Mouse (Mus musculus) heart, embryonic 13.5 days (tissue): ENCODE results near the gene Ywhab. TPM values are rescaled to one million over a fixed set of nuclear protein-coding genes. Genes with fewer than 3 reads are reported as not detected.

Experiments used
- ATAC-seq: fragments of 200-750 bp; cut with Nextera tagmentation; 2 replicates; pipeline ENCODE4 v1.8.0; 2017; ENCODE audit warnings: moderate TSS enrichment; ENCODE audit not compliant: insufficient number of reproducible peaks, low FRiP score, low TSS enrichment; ENCODE audit errors: extremely low read depth
- H3K27ac ChIP-seq: fragments of 300-500 bp; sonication (generic); replicated peaks from 2 replicates; pipeline ENCODE4 v1.5.1; 2015; ENCODE audit warnings: moderate library complexity, mild to moderate bottlenecking, inconsistent platforms
- H3K27me3 ChIP-seq: fragments of 300-500 bp; sonication (generic); replicated peaks from 2 replicates; pipeline ENCODE4 v1.6.1; 2015; ENCODE audit warnings: mild to moderate bottlenecking, inconsistent platforms
- H3K36me3 ChIP-seq: fragments of 300-500 bp; sonication (generic); 2 replicates; pipeline ENCODE4 v1.6.1; 2015; ENCODE audit warnings: mild to moderate bottlenecking, inconsistent platforms
- H3K4me1 ChIP-seq: fragments of 300-500 bp; sonication (generic); 2 replicates; pipeline ENCODE4 v1.6.1; 2015; ENCODE audit warnings: inconsistent platforms
- H3K4me2 ChIP-seq: fragments of 300-500 bp; sonication (generic); 2 replicates; pipeline ENCODE4 v1.6.1; 2015; ENCODE audit warnings: inconsistent platforms, mild to moderate bottlenecking, moderate library complexity
- H3K4me3 ChIP-seq: fragments of 300-500 bp; sonication (generic); 2 replicates; pipeline ENCODE4 v1.5.1; 2015; ENCODE audit warnings: moderate library complexity, mild to moderate bottlenecking, inconsistent platforms
- H3K9ac ChIP-seq: fragments of 300-500 bp; sonication (generic); 2 replicates; pipeline ENCODE4 v1.6.1; 2015; ENCODE audit warnings: inconsistent platforms, mild to moderate bottlenecking, moderate library complexity
- H3K9me3 ChIP-seq: fragments of 300-500 bp; sonication (generic); 2 replicates; pipeline ENCODE4 v1.6.1; 2016; ENCODE audit warnings: inconsistent platforms
- WGBS: fragments of 180-500 bp; shearing (Covaris S2); methylation state at CpG from one replicate; pipeline ENCODE4 v1.1.7; 2015; ENCODE audit warnings: mixed read lengths; 5-methylcytosine and 5-hydroxymethylcytosine counted together
- polyA plus RNA-seq: library from polyadenylated mRNA; unstranded; fragments of >200 nt; fragmentation: Nextera tagmentation; extraction: Ambion mirVana; gene quantifications from 2 replicates; pipeline ENCODE4 v1.2.1, GENCODE M21; 2015

Gene Ywhab
- polyA plus RNA-seq, 1 experiment from 2014 or later = 225 TPM

- no peak overlapping the region for H3K27ac ChIP-seq
- H3K4me1 ChIP-seq = peaks cover 51% of the 10 kb centered on the region
- no peak overlapping the region for H3K4me3 ChIP-seq
- H3K9ac ChIP-seq = no peak overlapping the region
- no peak for ATAC-seq
- no peaks in the 10 kb centered on the region for H3K27me3 ChIP-seq
- H3K36me3 ChIP-seq = peaks cover 34% of the 10 kb centered on the region
- H3K9me3 ChIP-seq = no peaks in the 10 kb centered on the region
- WGBS = 78% methylated on average over 6 of the region's 6 CpGs
- no peak overlapping the region for H3K4me2 ChIP-seq
Measured at GRCm38 (mm10) chr2:164009227-164009626, 14.5 kb downstream of the Ywhab start.

- Histone ChIP-seq H3K4me3 (no peak overlapping the region), H3K36me3 (peaks cover 46% of the 10 kb centered on the region), H3K9ac (no peak overlapping the region), H3K4me2 (no peak overlapping the region), H3K27ac (no peak overlapping the region), H3K4me1 (peaks cover 38% of the 10 kb centered on the region), H3K27me3 (no peaks in the 10 kb centered on the region), H3K9me3 (no peaks in the 10 kb centered on the region)
- no peak for ATAC-seq
- 84% methylated on average over 5 of the region's 5 CpGs for WGBS
Measured at GRCm38 (mm10) chr2:164010496-164010895, 15.7 kb downstream of the Ywhab start.

GRCm38 (mm10) chr2:164010944-164011343 is 16.2 kb downstream of the Ywhab start:
- H3K36me3 ChIP-seq = peaks cover 51% of the 10 kb centered on the region
- H3K4me1 ChIP-seq = peaks cover 33% of the 10 kb centered on the region
- 92% methylated on average over 3 of the region's 3 CpGs for WGBS
- H3K27me3 ChIP-seq = no peaks in the 10 kb centered on the region
- no peak overlapping the region for H3K4me3 ChIP-seq
- H3K4me2 ChIP-seq = no peak overlapping the region
- no peak overlapping the region for H3K9ac ChIP-seq
- H3K9me3 ChIP-seq = no peaks in the 10 kb centered on the region
- no peak for ATAC-seq
- H3K27ac ChIP-seq = no peak overlapping the region

- 90% methylated on average over 16 of the region's 16 CpGs for WGBS
- Histone ChIP-seq H3K27me3 (no peaks in the 10 kb centered on the region), H3K9me3 (no peaks in the 10 kb centered on the region), H3K36me3 (peaks cover 94% of the 10 kb centered on the region), H3K9ac (no peak overlapping the region), H3K4me2 (no peak overlapping the region), H3K4me1 (peaks cover 5% of the 10 kb centered on the region; the same call in 1 of the 2 replicates), H3K27ac (no peak overlapping the region), H3K4me3 (no peak overlapping the region)
- ATAC-seq = no peak
Measured at GRCm38 (mm10) chr2:164015304-164015703, 20.5 kb downstream of the Ywhab start.

GRCm38 (mm10) chr2:164018910-164019309 is 24.1 kb downstream of the Ywhab start:
- Histone ChIP-seq H3K9me3 (0 out of 2 replicates have a peak, but pooled peaks cover 3% of the 10 kb centered on the region), H3K4me2 (no peak overlapping the region), H3K9ac (no peak overlapping the region), H3K4me1 (no peaks in the 10 kb centered on the region), H3K27ac (no peak overlapping the region), H3K36me3 (peaks cover 64% of the 10 kb centered on the region), H3K4me3 (no peak overlapping the region), H3K27me3 (no peaks in the 10 kb centered on the region)
- WGBS = 88% methylated on average over 3 of the region's 3 CpGs
- no peak for ATAC-seq

GRCm38 (mm10) chr2:164019943-164020342 is 25.2 kb downstream of the Ywhab start:
- Histone ChIP-seq H3K27ac (no peak overlapping the region), H3K9ac (no peak overlapping the region), H3K27me3 (no peaks in the 10 kb centered on the region), H3K4me3 (no peak overlapping the region), H3K4me1 (no peaks in the 10 kb centered on the region), H3K9me3 (0 out of 2 replicates have a peak, but pooled peaks cover 3% of the 10 kb centered on the region), H3K36me3 (peaks cover 53% of the 10 kb centered on the region), H3K4me2 (no peak overlapping the region)
- ATAC-seq = no peak
- WGBS = 70% methylated on average over 4 of the region's 4 CpGs

- H3K9ac ChIP-seq = no peak overlapping the region
- no peak overlapping the region for H3K4me2 ChIP-seq
- H3K27ac ChIP-seq = no peak overlapping the region
- H3K9me3 ChIP-seq = 0 out of 2 replicates have a peak, but pooled peaks cover 3% of the 10 kb centered on the region
- no peaks in the 10 kb centered on the region for H3K4me1 ChIP-seq
- WGBS = 43% methylated on average over 2 of the region's 2 CpGs
- no peak for ATAC-seq
- no peaks in the 10 kb centered on the region for H3K27me3 ChIP-seq
- H3K36me3 ChIP-seq = peaks cover 32% of the 10 kb centered on the region
- no peak overlapping the region for H3K4me3 ChIP-seq
Measured at GRCm38 (mm10) chr2:164022104-164022503, 27.3 kb downstream of the Ywhab start.

GRCm38 (mm10) chr2:164025150-164025549 is 30.4 kb downstream of the Ywhab start, which contains the start of gene Pabpc1l:
Gene Pabpc1l (plus strand): TSS chr2:164025450.
- Histone ChIP-seq H3K36me3 (peaks cover 1% of the 10 kb centered on the region), H3K4me2 (no peak within 1 kb of the TSS), H3K27ac (no peak within 1 kb of the TSS), H3K9ac (no peak within 1 kb of the TSS), H3K4me1 (peaks cover 10% of the 10 kb centered on the region), H3K9me3 (0 out of 2 replicates have a peak, but pooled peaks cover 3% of the 10 kb centered on the region), H3K27me3 (no peaks in the 10 kb centered on the region), H3K4me3 (no peak within 1 kb of the TSS)
- ATAC-seq = no peak
- WGBS = 78% methylated on average over 16 of the region's 16 CpGs

GRCm38 (mm10) chr2:164031147-164031546 is 36.4 kb downstream of the Ywhab start:
- peaks cover 10% of the 10 kb centered on the region for H3K4me1 ChIP-seq
- H3K27ac ChIP-seq = no peak overlapping the region
- 0 out of 2 replicates have a peak, but pooled peaks cover 2% of the 10 kb centered on the region for H3K27me3 ChIP-seq
- H3K9ac ChIP-seq = no peak overlapping the region
- H3K4me2 ChIP-seq = no peak overlapping the region
- no peak for ATAC-seq
- no peak overlapping the region for H3K4me3 ChIP-seq
- H3K36me3 ChIP-seq = no peaks in the 10 kb centered on the region; the same call in 1 of the 2 replicates
- 0 out of 2 replicates have a peak, but pooled peaks cover 6% of the 10 kb centered on the region for H3K9me3 ChIP-seq
- whole genome bisulfite sequencing = 56% methylated on average over 10 of the region's 10 CpGs

GRCm38 (mm10) chr2:164032973-164033372 is 38.2 kb downstream of the Ywhab start:
- ATAC-seq = no peak
- Histone ChIP-seq H3K9ac (no peak overlapping the region), H3K4me1 (peaks cover 11% of the 10 kb centered on the region)

GRCm38 (mm10) chr2:164036520-164037019 is 41.8 kb downstream of the Ywhab start:
- 30% methylated on average over 10 of the region's 10 CpGs for WGBS
- Histone ChIP-seq H3K4me1 (peaks cover 9% of the 10 kb centered on the region), H3K4me2 (peak overlapping the region; percentile 15; the same call in 1 of the 2 replicates), H3K9me3 (0 out of 2 replicates have a peak, but pooled peaks cover 6% of the 10 kb centered on the region), H3K27ac (no peak overlapping the region), H3K36me3 (no peaks in the 10 kb centered on the region; the same call in 1 of the 2 replicates), H3K27me3 (0 out of 2 replicates have a peak, but pooled peaks cover 2% of the 10 kb centered on the region), H3K9ac (0 out of 2 replicates have a peak overlapping the region, but pooled peaks have one; percentile 25), H3K4me3 (no peak overlapping the region)
- ATAC-seq = no peak

More at GRCm38 (mm10) chr2:164032973-164033372, 38.2 kb downstream of the Ywhab start:
- Histone ChIP-seq H3K4me3 (no peak overlapping the region), H3K9me3 (0 out of 2 replicates have a peak, but pooled peaks cover 6% of the 10 kb centered on the region), H3K27me3 (0 out of 2 replicates have a peak, but pooled peaks cover 2% of the 10 kb centered on the region), H3K36me3 (no peaks in the 10 kb centered on the region; the same call in 1 of the 2 replicates), H3K27ac (no peak overlapping the region), H3K4me2 (no peak overlapping the region)
- 83% methylated on average over 3 of the region's 3 CpGs for WGBS
